Mouse (Mus musculus): ENCODE measurements at regions not wholly inside any gene's neighbourhood (a gene's known extent, or its start where the extent isn't known, plus 50 kb on each side); places are given as distances from the start of the nearest gene placed in this dataset.

GRCm38 (mm10) chr9:115483024-115483423 is 172.8 kb upstream of the Stt3b start:
- Histone ChIP-seq H3K4me1 (replicated peaks; ENCODE audit: control insufficient read depth, insufficient read depth, low read length) (no peaks in the 10 kb centered on the region; the same call in 1 of the 2 replicates), H3K9ac (ENCODE audit: low read depth, low read length) (no peak overlapping the region), H3K27ac (ENCODE audit: low read depth, low read length) (no peak overlapping the region), H3K4me2 (no peak overlapping the region), H3K4me3 (ENCODE audit: low read depth, low read length) (no peak overlapping the region), H3K9me3 (ENCODE audit: control insufficient read depth, low read length) (no peaks in the 10 kb centered on the region), H3K36me3 (ENCODE audit: control insufficient read depth, insufficient read depth, low read length) (no peaks in the 10 kb centered on the region), H3K27me3 (replicated peaks; ENCODE audit: control insufficient read depth, insufficient read depth, low read length) (no peaks in the 10 kb centered on the region)
- 82% methylated on average over 7 of the region's 7 CpGs for whole genome bisulfite sequencing
- ATAC-seq (replicated peaks; ENCODE audit: low FRiP score), result no peak
- no peak for DNase-seq (ENCODE audit: low spot score)

DNA sequence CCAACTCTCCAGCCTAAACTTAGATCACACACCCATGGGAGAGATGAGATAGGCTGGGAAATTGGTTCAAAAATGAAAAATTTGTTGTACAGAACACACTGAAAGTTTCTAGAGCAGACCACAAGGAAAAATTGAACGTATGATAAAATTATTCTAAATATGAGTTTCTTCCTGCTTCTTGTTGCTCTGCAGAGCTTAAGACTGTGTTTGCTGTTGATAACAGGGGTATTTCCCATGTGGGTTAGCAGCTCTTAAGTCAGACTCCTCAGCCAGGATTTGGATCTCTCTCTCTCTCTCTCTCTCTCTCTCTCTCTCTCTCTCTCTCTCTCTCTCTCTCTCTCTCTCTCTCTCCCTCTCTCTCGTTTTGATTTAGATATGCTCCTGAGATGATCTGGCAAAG is 173.5 kb upstream of the Stt3b start:
- no peak for DNase-seq (ENCODE audit: low spot score)
- H3K4me3 ChIP-seq (ENCODE audit: low read depth, low read length), result no peak overlapping the region
- no peak overlapping the region for H3K27ac ChIP-seq (ENCODE audit: low read depth, low read length)
- no peak overlapping the region for H3K9ac ChIP-seq (ENCODE audit: low read depth, low read length)
- H3K27me3 ChIP-seq (replicated peaks; ENCODE audit: control insufficient read depth, insufficient read depth, low read length), result no peaks in the 10 kb centered on the region
- no peaks in the 10 kb centered on the region for H3K9me3 ChIP-seq (ENCODE audit: control insufficient read depth, low read length)
- H3K4me2 ChIP-seq, result no peak overlapping the region
- 44% methylated on average over 2 of the region's 2 CpGs for WGBS
- no peaks in the 10 kb centered on the region for H3K36me3 ChIP-seq (ENCODE audit: control insufficient read depth, insufficient read depth, low read length)
- ATAC-seq (replicated peaks; ENCODE audit: low FRiP score), result no peak
- H3K4me1 ChIP-seq (replicated peaks; ENCODE audit: control insufficient read depth, insufficient read depth, low read length), result no peaks in the 10 kb centered on the region; the same call in 1 of the 2 replicates

DNA sequence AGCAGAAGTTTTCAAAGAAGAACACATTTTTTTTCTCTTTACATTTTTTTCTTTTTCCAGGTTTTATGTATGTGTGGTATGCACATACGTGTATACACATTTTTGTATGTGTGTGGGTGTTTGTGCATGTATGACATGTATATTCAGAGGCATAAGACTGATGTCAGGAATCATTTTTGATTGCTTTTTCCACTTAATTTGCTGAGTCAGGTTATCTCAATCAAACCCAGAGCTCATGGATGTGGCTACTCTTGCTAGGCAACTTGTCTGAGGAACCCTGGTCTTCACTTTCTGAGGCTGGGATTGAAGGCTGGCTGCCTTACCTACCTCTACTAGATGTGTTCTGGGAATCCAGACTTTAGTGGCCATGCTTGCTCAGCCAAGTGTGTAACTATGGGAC is 174.2 kb upstream of the Stt3b start:
- DNase-seq (ENCODE audit: low spot score) (no peak), ATAC-seq (replicated peaks; ENCODE audit: low FRiP score) (no peak)
- no peak overlapping the region for H3K4me2 ChIP-seq
- WGBS, result 84% methylated on average over 1 of the region's 1 CpGs
- no peaks in the 10 kb centered on the region for H3K9me3 ChIP-seq (ENCODE audit: control insufficient read depth, low read length)
- H3K4me3 ChIP-seq (ENCODE audit: low read depth, low read length), result no peak overlapping the region
- H3K36me3 ChIP-seq (ENCODE audit: control insufficient read depth, insufficient read depth, low read length), result no peaks in the 10 kb centered on the region
- H3K27me3 ChIP-seq (replicated peaks; ENCODE audit: control insufficient read depth, insufficient read depth, low read length), result no peaks in the 10 kb centered on the region
- no peak overlapping the region for H3K27ac ChIP-seq (ENCODE audit: low read depth, low read length)
- H3K4me1 ChIP-seq (replicated peaks; ENCODE audit: control insufficient read depth, insufficient read depth, low read length), result no peaks in the 10 kb centered on the region; the same call in 1 of the 2 replicates
- no peak overlapping the region for H3K9ac ChIP-seq (ENCODE audit: low read depth, low read length)

DNA sequence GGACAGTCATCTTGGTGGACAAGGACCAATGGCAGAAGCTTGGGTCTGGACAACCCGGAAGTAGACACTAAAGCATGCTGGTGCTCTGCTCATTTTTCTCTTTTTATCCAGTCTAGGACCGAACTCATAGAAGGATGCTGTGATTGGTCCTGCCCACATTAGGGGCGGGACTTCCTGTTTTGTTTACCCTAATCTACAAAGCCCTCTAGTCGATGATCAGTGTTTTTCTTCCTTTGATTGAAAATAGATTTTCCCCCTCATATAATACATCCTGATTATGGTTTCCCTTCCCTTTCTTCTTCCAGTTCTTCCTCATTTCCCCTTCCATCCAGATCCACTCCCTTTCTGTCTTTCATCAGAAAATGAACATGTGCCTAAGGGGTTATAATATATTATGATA is 175.0 kb upstream of the Stt3b start:
- Histone ChIP-seq H3K9me3 (ENCODE audit: control insufficient read depth, low read length) (no peaks in the 10 kb centered on the region), H3K9ac (ENCODE audit: low read depth, low read length) (no peak overlapping the region), H3K4me3 (ENCODE audit: low read depth, low read length) (no peak overlapping the region), H3K36me3 (ENCODE audit: control insufficient read depth, insufficient read depth, low read length) (no peaks in the 10 kb centered on the region), H3K4me2 (no peak overlapping the region), H3K27me3 (replicated peaks; ENCODE audit: control insufficient read depth, insufficient read depth, low read length) (no peaks in the 10 kb centered on the region), H3K4me1 (replicated peaks; ENCODE audit: control insufficient read depth, insufficient read depth, low read length) (no peaks in the 10 kb centered on the region), H3K27ac (ENCODE audit: low read depth, low read length) (no peak overlapping the region)
- DNase-seq (ENCODE audit: low spot score) (no peak), ATAC-seq (replicated peaks; ENCODE audit: low FRiP score) (no peak)
- 82% methylated on average over 4 of the region's 4 CpGs for WGBS

DNA sequence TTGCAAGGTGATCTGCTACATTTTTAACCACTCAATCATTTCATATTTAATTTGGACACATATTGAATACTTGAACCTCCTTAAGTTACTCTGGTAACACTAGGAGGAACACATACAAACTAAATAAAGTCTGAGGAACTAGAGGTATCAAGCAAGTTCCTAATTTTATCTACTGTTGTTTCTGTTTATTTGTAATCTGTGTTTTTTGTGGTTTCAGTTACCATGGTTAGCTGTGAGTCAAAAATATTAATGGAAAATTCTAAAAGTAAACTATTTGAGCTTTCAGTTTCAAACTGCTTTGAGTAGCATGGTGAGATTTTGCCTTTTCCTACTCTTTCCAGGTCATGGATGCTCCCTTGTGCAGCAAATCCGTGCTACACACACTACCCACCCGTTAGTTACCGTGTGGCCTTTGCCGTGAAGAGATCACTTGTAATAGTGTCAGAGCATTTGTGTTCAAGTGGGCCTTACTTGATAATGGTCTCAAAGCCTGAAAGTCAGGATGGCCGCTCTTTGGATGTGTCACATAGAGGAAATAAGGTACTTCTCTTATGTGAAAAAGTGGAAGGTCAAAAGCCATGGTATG is 177.0 kb upstream of the Stt3b start:
- Histone ChIP-seq H3K36me3 (ENCODE audit: control insufficient read depth, insufficient read depth, low read length) (no peaks in the 10 kb centered on the region), H3K9me3 (ENCODE audit: control insufficient read depth, low read length) (no peaks in the 10 kb centered on the region), H3K4me1 (replicated peaks; ENCODE audit: control insufficient read depth, insufficient read depth, low read length) (no peaks in the 10 kb centered on the region), H3K27me3 (replicated peaks; ENCODE audit: control insufficient read depth, insufficient read depth, low read length) (no peaks in the 10 kb centered on the region), H3K4me3 (ENCODE audit: low read depth, low read length) (no peak overlapping the region), H3K27ac (ENCODE audit: low read depth, low read length) (no peak overlapping the region), H3K4me2 (no peak overlapping the region), H3K9ac (ENCODE audit: low read depth, low read length) (no peak overlapping the region)
- WGBS, result 88% methylated on average over 5 of the region's 5 CpGs
- no peak for ATAC-seq (replicated peaks; ENCODE audit: low FRiP score)
- no peak for DNase-seq (ENCODE audit: low spot score)

- Histone ChIP-seq H3K9me3 (ENCODE audit: control insufficient read depth, low read length) (no peaks in the 10 kb centered on the region), H3K27me3 (replicated peaks; ENCODE audit: control insufficient read depth, insufficient read depth, low read length) (no peaks in the 10 kb centered on the region), H3K4me3 (ENCODE audit: low read depth, low read length) (no peak overlapping the region), H3K27ac (ENCODE audit: low read depth, low read length) (no peak overlapping the region), H3K4me2 (no peak overlapping the region), H3K4me1 (replicated peaks; ENCODE audit: control insufficient read depth, insufficient read depth, low read length) (no peaks in the 10 kb centered on the region; the same call in 1 of the 2 replicates), H3K36me3 (ENCODE audit: control insufficient read depth, insufficient read depth, low read length) (no peaks in the 10 kb centered on the region), H3K9ac (ENCODE audit: low read depth, low read length) (no peak overlapping the region)
- DNase-seq (ENCODE audit: low spot score) (no peak), ATAC-seq (replicated peaks; ENCODE audit: low FRiP score) (no peak)
- WGBS, result 79% methylated on average over 9 of the region's 9 CpGs
These were observed 178.9 kb upstream of the Stt3b start for GRCm38 (mm10) chr9:115488913-115489809.

DNA sequence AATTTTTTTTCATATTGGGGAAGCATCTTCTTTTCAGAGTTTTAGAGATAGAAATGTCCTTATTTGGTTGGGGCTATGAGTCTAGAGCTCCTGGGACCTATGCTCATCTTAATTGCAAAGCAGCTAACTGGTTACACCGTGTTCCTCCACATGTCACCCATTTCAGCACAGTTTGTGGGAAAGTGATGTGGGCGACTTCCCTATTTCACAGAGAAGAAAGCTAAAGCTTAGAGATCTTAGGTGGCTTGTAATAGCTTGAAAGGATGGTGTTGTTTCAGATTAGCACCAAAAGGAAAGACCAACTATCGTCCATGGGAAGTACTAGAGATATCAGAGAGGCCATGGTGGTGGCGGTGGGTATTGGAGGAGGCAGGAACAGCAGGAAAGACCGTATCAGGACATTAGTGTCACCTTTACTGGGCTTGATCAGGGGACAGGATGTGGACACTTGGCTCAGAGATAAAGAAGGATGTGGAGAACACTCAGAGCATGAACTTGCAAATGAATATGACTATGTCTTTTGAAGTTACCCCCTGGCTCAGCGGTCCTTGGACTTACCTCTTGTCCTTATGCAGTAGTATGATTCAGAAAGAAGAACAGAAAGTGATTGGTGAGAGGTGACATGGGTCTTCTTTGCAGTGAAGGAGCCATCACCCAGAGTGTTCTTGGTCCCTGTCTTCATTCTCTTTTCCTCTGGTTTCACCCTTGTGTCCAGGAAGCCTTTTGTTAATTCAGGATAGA is 182.4 kb upstream of the Stt3b start:
- Histone ChIP-seq H3K27me3 (replicated peaks; ENCODE audit: control insufficient read depth, insufficient read depth, low read length) (no peaks in the 10 kb centered on the region), H3K9me3 (ENCODE audit: control insufficient read depth, low read length) (no peaks in the 10 kb centered on the region), H3K9ac (ENCODE audit: low read depth, low read length) (no peak overlapping the region), H3K4me3 (ENCODE audit: low read depth, low read length) (no peak overlapping the region), H3K36me3 (ENCODE audit: control insufficient read depth, insufficient read depth, low read length) (no peaks in the 10 kb centered on the region), H3K4me1 (replicated peaks; ENCODE audit: control insufficient read depth, insufficient read depth, low read length) (no peaks in the 10 kb centered on the region; the same call in 1 of the 2 replicates), H3K27ac (ENCODE audit: low read depth, low read length) (no peak overlapping the region), H3K4me2 (no peak overlapping the region)
- DNase-seq (ENCODE audit: low spot score), result no peak
- WGBS, result 40% methylated on average over 6 of the region's 6 CpGs
- ATAC-seq (replicated peaks; ENCODE audit: low FRiP score), result no peak

DNA sequence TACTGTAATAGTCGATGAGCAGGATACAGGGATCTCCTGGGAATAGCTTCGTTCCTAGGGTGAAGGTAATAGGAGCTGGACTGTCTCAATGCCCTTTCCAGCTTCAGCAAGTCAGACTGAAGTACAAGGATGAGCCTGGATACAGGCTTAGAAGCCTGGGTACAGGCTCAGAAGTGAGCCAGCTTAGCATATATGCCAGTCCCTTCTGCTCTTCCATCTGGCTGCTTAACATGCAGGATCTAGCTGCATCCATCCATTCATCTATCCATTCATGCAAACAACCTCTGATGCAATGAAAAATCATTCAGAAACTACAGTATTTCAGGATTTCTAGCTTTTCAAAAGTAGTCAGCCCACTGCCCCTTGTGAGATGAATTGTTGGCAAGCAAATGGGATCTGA is 183.5 kb upstream of the Stt3b start:
- Histone ChIP-seq H3K27ac (ENCODE audit: low read depth, low read length) (no peak overlapping the region), H3K4me3 (ENCODE audit: low read depth, low read length) (no peak overlapping the region), H3K9me3 (ENCODE audit: control insufficient read depth, low read length) (no peaks in the 10 kb centered on the region), H3K4me2 (no peak overlapping the region), H3K27me3 (replicated peaks; ENCODE audit: control insufficient read depth, insufficient read depth, low read length) (no peaks in the 10 kb centered on the region), H3K4me1 (replicated peaks; ENCODE audit: control insufficient read depth, insufficient read depth, low read length) (no peaks in the 10 kb centered on the region; the same call in 1 of the 2 replicates), H3K9ac (ENCODE audit: low read depth, low read length) (no peak overlapping the region), H3K36me3 (ENCODE audit: control insufficient read depth, insufficient read depth, low read length) (no peaks in the 10 kb centered on the region)
- 86% methylated on average over 2 of the region's 2 CpGs for WGBS
- DNase-seq (ENCODE audit: low spot score) (no peak), ATAC-seq (replicated peaks; ENCODE audit: low FRiP score) (no peak)

Measured in liver, embryonic 11.5 days (tissue).